Mouse (Mus musculus) gonadal fat pad, adult 2 months (tissue): Measurements from ENCODE around the gene Aifm2. TPM values are rescaled to one million over a fixed set of nuclear protein-coding genes. Genes with fewer than 3 reads are reported as not detected.

Source experiments
- DNase-seq: peaks from one replicate; pipeline ENCODE4 v3.0.0-alpha.2; 2012; ENCODE audit warnings: low read depth
- polyA plus RNA-seq: library from polyadenylated mRNA; depleted of rRNA; stranded (reverse); fragments of >200 nt; gene quantifications from 2 replicates; pipeline ENCODE4 v1.2.3, GENCODE M21; 2012

Gene Aifm2
- polyA plus RNA-seq, 1 experiment, result 140 TPM

GRCm38 (mm10) chr10:61715996-61716864 lies 1.2 kb downstream of the Aifm2 start:
- no peak for DNase-seq

- DNase-seq, result no peak
These were observed 2.6 kb downstream of the Aifm2 start for GRCm38 (mm10) chr10:61717406-61718296.

GRCm38 (mm10) chr10:61720331-61720730 lies 5.3 kb downstream of the Aifm2 start:
- no peak for DNase-seq

GRCm38 (mm10) chr10:61722215-61722614 lies 7.2 kb downstream of the Aifm2 start:
- no peak for DNase-seq

GRCm38 (mm10) chr10:61723271-61723670 lies 8.2 kb downstream of the Aifm2 start:
- no peak for DNase-seq

- DNase-seq, result no peak
These were observed 14.1 kb downstream of the Aifm2 start for GRCm38 (mm10) chr10:61729181-61729580.

GRCm38 (mm10) chr10:61730171-61730570 lies 15.1 kb downstream of the Aifm2 start:
- DNase-seq, result no peak

- no peak for DNase-seq
These were observed 19.3 kb downstream of the Aifm2 start for GRCm38 (mm10) chr10:61734377-61734776.

GRCm38 (mm10) chr10:61736671-61737078 lies 21.6 kb downstream of the Aifm2 start:
- DNase-seq, result no peak

GRCm38 (mm10) chr10:61737537-61737936 lies 22.5 kb downstream of the Aifm2 start:
- DNase-seq, result no peak

GRCm38 (mm10) chr10:61738126-61738525 lies 23.1 kb downstream of the Aifm2 start:
- no peak for DNase-seq

- DNase-seq, result peak; percentile 97
These were observed 26.2 kb downstream of the Aifm2 start for GRCm38 (mm10) chr10:61741306-61741705.

- DNase-seq, result no peak
These were observed 26.8 kb downstream of the Aifm2 start for GRCm38 (mm10) chr10:61741873-61742272.

- no peak for DNase-seq
These were observed 27.3 kb downstream of the Aifm2 start for GRCm38 (mm10) chr10:61742336-61742735.

- no peak for DNase-seq
These were observed 30.1 kb downstream of the Aifm2 start for GRCm38 (mm10) chr10:61745133-61745532.

- no peak for DNase-seq
These were observed 32.2 kb downstream of the Aifm2 start for GRCm38 (mm10) chr10:61747302-61747701.

- DNase-seq, result no peak
These were observed 35.0 kb downstream of the Aifm2 start for GRCm38 (mm10) chr10:61750014-61750413.

- no peak for DNase-seq
These were observed 36.6 kb downstream of the Aifm2 start for GRCm38 (mm10) chr10:61751534-61752219.

GRCm38 (mm10) chr10:61753071-61753470 lies 38.0 kb downstream of the Aifm2 start:
- no peak for DNase-seq

GRCm38 (mm10) chr10:61757022-61757421 lies 42.0 kb downstream of the Aifm2 start:
- DNase-seq, result no peak

GRCm38 (mm10) chr10:61758904-61759303 lies 43.8 kb downstream of the Aifm2 start:
- no peak for DNase-seq

GRCm38 (mm10) chr10:61759869-61760268 lies 44.8 kb downstream of the Aifm2 start:
- DNase-seq, result no peak
